Mouse (Mus musculus) c-Kit-positive CD71-positive TER-119-positive erythroid progenitor cells, embryonic 14.5 days (primary cell): ENCODE data around the gene Fstl5.
"Not testable (repeated sequence)": the region's sequence is repeated elsewhere in the genome, so short reads cannot be mapped to it uniquely, and the experiment has no call there.

ENCODE experiments used
- DNase-seq: peaks from one replicate; pipeline ENCODE4 v3.0.0-alpha.2; 2013; ENCODE audit warnings: low spot score

Fstl5 gene

DNA sequence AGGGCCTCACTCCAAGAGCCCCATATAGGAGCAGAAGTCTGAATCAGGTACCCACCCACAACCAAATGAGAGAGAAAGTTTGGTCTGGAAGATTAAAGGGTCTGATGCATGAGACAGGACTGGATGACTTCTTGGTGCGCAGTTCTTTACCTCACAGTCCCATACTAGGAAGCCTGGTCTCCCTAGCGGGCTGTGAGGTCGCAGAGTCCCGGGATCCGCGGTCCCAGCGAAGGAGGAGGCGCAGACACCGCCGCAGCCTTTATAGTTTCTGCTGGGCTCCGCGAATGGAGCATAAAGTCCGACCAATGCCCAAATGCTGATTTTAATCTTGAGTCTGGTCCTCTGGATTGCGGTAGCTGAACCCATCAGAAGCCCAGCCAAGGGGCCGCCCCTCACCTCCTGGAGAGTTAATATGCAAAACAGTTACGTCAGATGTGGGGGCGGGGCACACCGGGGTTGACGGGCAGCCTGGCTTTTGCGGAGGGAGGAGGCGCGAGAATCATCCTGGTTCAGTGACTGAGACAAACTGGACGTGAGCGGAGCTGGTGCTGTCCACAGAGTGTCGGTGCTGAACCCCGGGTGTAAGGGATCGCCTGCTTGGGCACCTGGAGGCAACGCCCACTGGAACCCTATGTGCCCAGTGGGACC lies at the start of gene Fstl5:
Gene Fstl5 (plus strand): TSS at position 211 of the 648 bp plus-strand sequence.
- DNase-seq = peak; percentile 9

GRCm38 (mm10) chr3:76025523-76025922 lies 48.5 kb upstream of the Fstl5 start:
- DNase-seq = no peak

DNA sequence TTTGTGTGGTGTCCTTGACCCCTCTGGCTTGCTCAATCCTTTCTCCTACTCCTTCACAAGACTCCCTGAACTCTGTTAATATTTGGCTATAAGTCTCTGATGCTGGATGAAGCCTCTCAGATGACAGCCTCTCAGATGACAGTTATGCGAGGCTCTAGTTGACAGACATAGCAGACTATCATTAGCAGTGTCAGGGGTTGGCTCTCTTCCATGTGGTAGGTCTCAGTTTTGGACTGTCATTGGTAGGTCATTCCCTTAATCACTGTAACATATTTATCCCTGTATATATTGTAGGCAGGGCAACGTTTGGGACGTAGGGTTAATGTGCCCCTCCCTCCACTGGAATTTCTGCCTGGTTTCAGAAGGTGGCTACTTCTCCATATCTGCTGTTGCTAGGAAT lies 22.9 kb upstream of the Fstl5 start:
- DNase-seq = no peak

DNA sequence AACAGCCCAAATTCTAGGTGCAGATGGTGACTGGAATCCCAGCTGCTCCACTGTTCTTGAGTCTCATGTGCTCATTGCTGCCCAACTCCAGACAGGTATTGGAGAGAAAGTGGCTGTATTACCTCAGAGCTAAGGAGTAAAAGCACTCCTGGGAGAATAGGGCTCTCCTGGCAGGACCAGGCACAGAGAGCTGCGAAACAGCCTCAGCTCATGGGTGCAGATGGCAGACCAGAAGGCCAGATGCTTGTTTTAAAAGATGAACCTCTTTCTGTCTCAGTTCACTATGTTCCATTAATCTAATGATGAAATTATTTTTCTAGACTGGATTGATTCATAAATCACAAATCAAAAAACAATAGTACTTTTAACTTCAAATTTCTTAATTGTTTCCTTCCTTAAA lies 12.1 kb upstream of the Fstl5 start:
- no peak for DNase-seq

DNA sequence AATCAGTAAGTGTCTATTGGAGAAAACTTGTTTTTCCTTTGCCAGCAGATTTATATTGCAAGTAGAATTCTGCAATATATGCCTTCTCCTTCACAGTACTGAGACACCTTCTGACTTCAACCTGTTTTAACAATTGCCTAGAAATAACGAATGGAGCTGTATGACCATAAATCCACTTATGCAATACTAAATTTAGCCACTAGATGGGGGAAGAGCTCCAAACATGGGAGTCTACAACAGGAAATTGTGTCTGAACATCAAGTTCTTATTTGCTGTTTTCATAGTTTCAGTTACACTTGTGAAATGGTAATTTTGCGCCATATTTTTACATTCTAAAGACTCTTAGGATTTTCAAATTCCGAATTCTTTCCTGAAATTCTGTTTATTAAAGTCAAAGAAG lies 6.2 kb upstream of the Fstl5 start:
- DNase-seq = peak; percentile 57

DNA sequence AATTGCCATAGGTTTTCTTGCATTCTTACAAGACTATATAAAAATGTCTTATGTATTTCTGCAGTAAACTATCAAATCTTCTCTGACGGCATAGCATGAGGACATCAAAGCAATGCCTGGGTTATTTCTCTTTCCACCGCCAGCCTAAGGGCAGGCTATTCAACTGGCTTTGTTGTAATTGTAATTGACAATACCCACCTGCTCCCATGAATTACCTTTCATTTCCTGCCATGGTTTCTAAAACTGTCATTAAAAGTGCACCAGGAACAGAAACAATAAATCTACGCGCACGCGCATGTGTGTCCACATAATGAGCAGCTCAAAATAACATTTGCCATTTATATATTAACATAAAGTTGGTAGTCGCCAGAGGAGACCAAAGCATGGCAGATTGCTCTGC lies 1.2 kb upstream of the Fstl5 start:
- DNase-seq = no peak

- DNase-seq = no peak
These were observed 66.4 kb downstream of the Fstl5 start for GRCm38 (mm10) chr3:76140445-76140844.

- no peak for DNase-seq
These were observed 73.8 kb downstream of the Fstl5 start for GRCm38 (mm10) chr3:76147846-76148245.

DNA sequence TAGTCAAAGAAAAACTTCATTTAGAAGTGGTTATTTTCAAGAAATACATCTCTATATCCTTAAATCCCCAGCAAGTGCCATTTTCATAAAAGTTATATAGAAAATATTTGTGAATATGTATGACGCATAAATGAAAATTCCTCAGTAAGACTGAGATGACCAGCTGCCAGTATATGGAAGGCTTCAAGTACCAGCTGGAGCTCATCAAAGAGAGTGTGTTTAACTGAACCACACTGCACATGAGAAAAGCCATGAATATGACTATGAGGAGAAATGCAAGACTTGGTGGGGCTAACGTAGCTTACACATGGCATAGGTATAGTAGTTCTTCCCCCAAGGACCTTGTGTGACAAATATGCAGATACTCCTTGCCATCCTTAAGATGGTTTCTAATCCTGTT lies 164.8 kb downstream of the Fstl5 start:
- DNase-seq = no peak

DNA sequence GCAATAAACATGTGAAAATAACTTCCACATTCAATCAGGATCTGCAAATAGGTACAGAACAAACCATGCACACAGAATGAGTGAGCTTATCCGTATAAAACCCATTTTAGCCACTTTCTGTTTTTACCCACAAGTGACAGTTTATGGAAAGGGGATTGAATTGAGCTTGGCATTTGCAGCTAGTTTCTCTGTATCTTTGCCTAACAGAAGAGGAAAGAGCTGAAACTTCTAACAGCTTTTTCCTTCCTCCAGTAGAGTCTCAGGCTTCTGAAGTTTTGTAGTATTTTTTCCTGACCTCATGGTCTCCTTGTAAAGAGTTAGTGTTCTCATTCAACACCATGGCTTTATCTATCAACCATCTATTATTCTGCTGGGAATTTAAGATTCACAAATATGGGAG lies 177.3 kb downstream of the Fstl5 start:
- DNase-seq = no peak

DNA sequence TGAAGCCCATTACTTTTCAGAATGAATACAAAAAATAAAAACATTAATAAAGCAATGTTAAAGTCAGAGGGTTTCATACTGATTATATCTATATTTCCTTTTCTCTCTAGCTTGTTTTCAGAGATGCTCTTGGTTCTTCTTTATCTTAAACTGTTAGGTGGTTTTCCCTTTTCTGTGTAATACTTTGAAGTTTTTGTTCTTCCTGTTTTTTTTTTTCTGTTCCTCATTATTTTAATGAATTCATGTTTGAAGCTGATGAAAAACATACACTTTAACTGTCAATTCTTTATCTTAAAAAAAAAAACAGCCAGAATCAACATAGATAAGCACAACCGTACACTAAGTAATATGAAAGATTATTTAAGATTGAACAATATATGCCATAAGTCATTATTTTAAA lies 218.9 kb downstream of the Fstl5 start:
- no peak for DNase-seq

- DNase-seq = no peak
These were observed 220.3 kb downstream of the Fstl5 start for GRCm38 (mm10) chr3:76294394-76294793.

DNA sequence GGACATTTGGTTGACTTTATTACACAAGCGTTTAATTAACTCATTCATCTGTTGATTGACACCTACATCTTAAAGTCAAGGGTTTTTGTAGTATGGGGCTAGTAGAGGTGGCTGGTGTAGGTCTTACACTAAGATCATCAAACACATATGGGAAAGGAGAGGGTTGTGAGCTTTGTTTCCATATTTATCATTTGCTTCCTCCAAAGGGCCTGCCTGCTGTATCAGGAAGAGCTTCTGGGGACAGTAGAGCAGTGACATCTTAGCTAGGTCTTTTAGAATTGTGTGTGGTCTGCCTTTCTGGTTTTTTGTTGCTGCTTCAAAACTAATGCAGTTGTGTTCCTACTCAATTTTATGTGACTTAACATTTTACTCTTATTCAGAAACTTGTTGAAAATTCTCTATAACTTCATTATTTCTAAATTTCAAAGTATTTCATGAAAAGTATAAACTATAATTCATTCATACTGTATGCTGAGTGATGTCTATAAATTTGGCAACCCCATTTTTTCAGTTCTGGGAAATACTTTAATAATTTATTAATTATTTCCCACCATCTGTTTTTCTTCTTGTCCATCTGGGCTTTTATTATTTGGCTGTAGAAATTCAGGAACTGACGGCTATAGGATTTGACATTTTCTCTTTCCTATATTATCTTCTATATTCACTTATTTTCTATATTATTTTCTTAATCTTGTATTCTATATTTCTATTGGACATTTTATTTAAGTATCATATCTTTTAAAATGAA lies 227.1 kb downstream of the Fstl5 start:
- no peak for DNase-seq

DNA sequence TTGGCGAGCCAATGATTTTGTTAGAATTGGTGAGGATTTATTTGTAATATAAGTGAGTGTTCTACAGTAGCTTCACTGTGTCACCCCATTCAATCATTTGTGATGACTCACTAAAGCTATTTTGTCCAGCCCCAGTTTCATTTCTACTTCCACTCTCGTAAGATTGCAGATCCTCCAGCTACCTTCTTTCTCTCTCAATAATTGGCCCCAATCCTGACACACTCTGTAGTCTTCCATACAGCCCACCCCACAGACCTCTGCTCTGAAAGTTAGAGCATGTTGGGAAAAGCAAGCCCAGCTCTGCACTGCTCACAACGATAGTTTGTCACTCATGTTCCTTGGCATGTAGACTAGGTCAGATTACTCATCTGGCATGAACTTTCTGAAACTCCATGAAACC lies 242.9 kb downstream of the Fstl5 start:
- DNase-seq = no peak

DNA sequence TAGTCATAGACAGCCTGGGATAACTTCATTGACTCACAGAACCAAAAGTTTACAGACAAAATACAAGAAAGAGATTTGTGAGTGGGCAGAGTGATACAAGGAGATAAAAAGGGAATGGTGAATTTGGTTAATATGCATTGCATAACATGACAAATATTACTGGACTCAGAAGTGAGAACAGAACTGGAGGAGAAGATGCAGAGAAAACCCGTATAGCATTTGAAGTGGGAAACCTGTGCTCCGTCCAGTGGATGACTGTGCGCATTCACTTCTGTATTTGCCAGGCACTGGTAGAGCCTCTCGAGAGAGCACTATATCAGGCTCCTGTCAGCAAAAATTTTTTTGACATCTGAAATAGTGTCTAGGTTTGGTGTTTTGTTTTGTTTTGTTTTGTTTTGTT lies 245.5 kb downstream of the Fstl5 start:
- no peak for DNase-seq

DNA sequence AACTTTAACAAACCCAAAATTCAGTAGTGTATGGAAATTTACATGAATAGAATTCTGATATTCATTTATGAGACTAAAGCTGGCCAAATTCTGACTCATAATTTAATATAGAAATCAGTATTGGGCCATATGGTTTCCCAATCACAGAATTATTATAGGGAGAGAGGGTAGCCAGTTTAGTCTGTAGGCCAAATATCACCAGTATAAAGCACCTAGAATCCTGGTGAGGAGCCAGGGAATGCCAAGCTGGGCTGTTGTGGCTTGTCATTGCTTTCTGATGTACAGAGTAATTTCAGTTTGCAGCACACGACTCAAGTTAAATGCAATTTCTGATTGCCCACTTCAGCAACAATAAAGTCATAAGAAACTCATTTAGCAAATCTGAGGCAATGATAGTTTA lies 248.4 kb downstream of the Fstl5 start:
- DNase-seq = no peak

GRCm38 (mm10) chr3:76336922-76337321 lies 262.9 kb downstream of the Fstl5 start:
- no peak for DNase-seq

DNA sequence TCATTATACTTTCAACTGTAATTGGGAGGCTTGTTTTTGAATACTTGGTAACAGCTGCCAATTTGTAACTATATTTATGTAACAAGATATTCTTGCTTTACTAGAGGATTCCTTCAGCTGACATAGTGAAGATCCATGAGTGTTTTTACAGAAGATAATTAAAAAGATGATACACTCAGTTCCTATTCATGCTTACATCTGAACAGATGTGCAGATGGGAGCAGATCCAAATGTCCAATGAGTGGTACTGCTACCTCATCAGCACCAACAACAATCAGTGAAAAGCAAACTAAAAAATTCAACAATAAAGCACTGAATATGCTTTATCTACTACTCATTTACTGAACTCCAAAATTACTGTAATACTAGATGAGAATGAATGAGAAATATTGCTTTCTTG lies 292.9 kb downstream of the Fstl5 start:
- DNase-seq = no peak

DNA sequence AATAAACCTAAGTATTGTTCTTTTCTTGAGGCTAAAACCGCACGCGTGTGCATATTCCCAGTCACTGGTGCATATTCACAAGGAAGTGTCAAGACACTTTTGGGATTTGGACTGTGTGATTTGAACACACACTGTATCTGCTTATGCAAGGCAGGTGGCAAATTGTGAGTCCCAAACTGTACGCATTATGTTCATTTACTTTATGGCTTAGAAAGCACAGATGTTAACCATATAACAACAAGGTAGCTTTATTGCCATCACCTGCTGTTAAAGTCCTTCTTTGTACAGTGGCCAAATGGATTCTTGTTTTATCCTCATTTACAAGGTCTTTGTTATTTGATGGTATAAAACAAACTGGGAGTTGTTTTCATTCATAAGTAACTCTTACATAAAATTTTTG lies 295.8 kb downstream of the Fstl5 start:
- DNase-seq = no peak

- DNase-seq = no peak
These were observed 354.8 kb downstream of the Fstl5 start for GRCm38 (mm10) chr3:76428775-76429372.

- DNase-seq = no peak
These were observed 393.3 kb downstream of the Fstl5 start for GRCm38 (mm10) chr3:76467229-76467874.

GRCm38 (mm10) chr3:76468147-76468546 lies 394.1 kb downstream of the Fstl5 start:
- no peak for DNase-seq

DNA sequence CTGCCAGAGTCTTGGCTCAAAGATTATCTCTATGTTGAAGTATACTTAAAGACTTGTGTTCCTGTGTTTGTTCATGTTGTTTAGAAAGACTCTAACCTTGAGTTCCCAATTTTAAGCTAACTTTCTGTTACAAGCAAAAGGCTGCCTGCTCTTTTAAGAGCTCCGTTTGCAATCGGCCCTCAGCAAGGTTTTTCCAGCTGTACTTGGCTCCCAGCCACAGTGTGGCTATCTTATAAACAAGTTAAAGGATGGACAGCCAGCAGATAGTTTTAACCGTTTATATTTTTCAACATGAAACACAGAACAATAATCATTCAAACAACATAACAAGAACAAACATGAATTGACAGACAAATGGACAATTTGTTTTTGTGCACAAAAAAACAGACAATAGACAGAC lies 433.8 kb downstream of the Fstl5 start:
- not testable (repeated sequence) for DNase-seq
